Mouse (Mus musculus) embryonic facial prominence, embryonic 12.5 days (tissue): ENCODE data around the gene Cflar. TPM values are rescaled to one million over a fixed set of nuclear protein-coding genes. Genes with fewer than 3 reads are reported as not detected.
A peak's percentile ranks its signal among the peaks of the same experiment; 100 is the strongest.

Experiments used
- ATAC-seq: fragments of 200-750 bp; cut with Nextera tagmentation; 2 replicates; pipeline ENCODE4 v1.8.0; 2017; ENCODE audit not compliant: insufficient number of reproducible peaks, insufficient read depth, low FRiP score, low TSS enrichment
- H3K27ac ChIP-seq: fragments of 300-500 bp; sonication (generic); 2 replicates; pipeline ENCODE4 v1.5.1; 2016; ENCODE audit warnings: mild to moderate bottlenecking
- H3K27me3 ChIP-seq: fragments of 300-500 bp; sonication (generic); 2 replicates; pipeline ENCODE4 v1.6.1; 2016; ENCODE audit warnings: mild to moderate bottlenecking, moderate library complexity
- H3K36me3 ChIP-seq: fragments of 300-500 bp; sonication (generic); 2 replicates; pipeline ENCODE4 v1.6.1; 2016; ENCODE audit warnings: mild to moderate bottlenecking
- H3K4me1 ChIP-seq: fragments of 300-500 bp; sonication (generic); 2 replicates; pipeline ENCODE4 v1.6.1; 2016
- H3K4me2 ChIP-seq: fragments of 300-500 bp; sonication (generic); replicated peaks from 2 replicates; pipeline ENCODE4 v1.6.1; 2016; ENCODE audit warnings: mild to moderate bottlenecking, moderate library complexity
- H3K4me3 ChIP-seq: fragments of 300-500 bp; sonication (generic); 2 replicates; pipeline ENCODE4 v1.5.1; 2016; ENCODE audit warnings: mild to moderate bottlenecking
- H3K9ac ChIP-seq: fragments of 300-500 bp; sonication (generic); 2 replicates; pipeline ENCODE4 v1.6.1; 2016; ENCODE audit warnings: mild to moderate bottlenecking, moderate library complexity
- H3K9me3 ChIP-seq: fragments of 300-500 bp; sonication (generic); 2 replicates; pipeline ENCODE4 v1.6.1; 2016; ENCODE audit warnings: mild to moderate bottlenecking, moderate library complexity
- WGBS: fragments of 180-500 bp; shearing (Covaris S2); methylation state at CpG from one replicate; pipeline ENCODE4 v1.1.7; 2016; 5-methylcytosine and 5-hydroxymethylcytosine counted together
- polyA plus RNA-seq: library from polyadenylated mRNA; unstranded; fragments of >200 nt; fragmentation: Nextera tagmentation; extraction: Ambion mirVana; gene quantifications from 2 replicates; pipeline ENCODE4 v1.2.1, GENCODE M21; 2016

The Cflar gene
- polyA plus RNA-seq, 1 experiment from 2014 or later, result 34.9 TPM

- no peak overlapping the region for H3K4me2 ChIP-seq
- no peaks in the 10 kb centered on the region for H3K36me3 ChIP-seq
- no peak overlapping the region for H3K9ac ChIP-seq
- H3K4me3 ChIP-seq, result no peak overlapping the region
- H3K9me3 ChIP-seq, result no peaks in the 10 kb centered on the region
- no peak for ATAC-seq
- no peak overlapping the region for H3K27ac ChIP-seq
- H3K4me1 ChIP-seq, result no peaks in the 10 kb centered on the region
- WGBS, result 26% methylated on average over 7 of the region's 7 CpGs
- no peaks in the 10 kb centered on the region for H3K27me3 ChIP-seq
These were observed 58.9 kb downstream of the Cflar start for GRCm38 (mm10) chr1:58770111-58770720.

DNA sequence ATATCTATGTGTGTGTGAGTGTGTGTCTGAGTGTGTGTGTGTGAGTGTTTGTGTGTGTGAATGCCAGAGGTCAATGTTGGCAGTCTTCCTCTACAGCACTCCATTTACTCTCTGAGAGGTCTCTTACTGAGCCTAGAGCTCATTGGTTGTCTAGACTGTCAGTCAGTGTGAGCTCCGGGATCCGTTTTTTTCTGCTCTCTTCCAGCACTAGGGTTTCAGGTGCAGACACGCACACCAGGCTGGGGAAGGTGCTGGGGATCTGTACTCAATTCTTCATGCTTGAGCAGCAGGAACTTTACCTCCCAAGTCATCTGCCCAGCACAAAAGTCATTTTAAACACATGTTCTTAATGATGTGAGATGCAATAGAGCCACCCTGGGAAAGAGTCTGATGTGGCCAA lies 60.8 kb downstream of the Cflar start:
- Histone ChIP-seq H3K4me2 (no peak overlapping the region), H3K27me3 (no peaks in the 10 kb centered on the region), H3K9ac (no peak overlapping the region), H3K36me3 (no peaks in the 10 kb centered on the region), H3K4me1 (no peaks in the 10 kb centered on the region), H3K9me3 (no peaks in the 10 kb centered on the region), H3K27ac (no peak overlapping the region), H3K4me3 (no peak overlapping the region)
- ATAC-seq, result 0 out of 2 replicates have a peak, but pooled peaks have one; percentile 22
- WGBS, result 56% methylated on average over 3 of the region's 3 CpGs

DNA sequence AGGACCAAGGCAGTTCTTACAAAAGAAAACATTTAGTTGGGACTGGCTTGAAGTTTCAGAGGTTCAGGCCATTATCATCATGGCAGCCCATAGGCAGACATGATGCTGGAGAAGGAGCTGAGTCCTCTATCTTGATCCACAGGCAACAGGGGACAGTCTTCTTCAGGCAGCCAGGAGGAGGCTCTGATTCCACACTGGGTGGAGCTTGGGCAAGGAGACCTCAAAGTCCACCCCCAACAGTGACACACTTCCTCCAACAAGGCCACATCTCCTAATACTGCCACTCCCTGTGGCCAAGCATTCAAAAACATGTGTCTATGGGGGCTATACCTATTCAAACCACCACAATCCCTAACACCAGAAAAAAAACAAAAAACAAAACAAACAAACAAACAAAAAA lies 62.0 kb downstream of the Cflar start:
- H3K36me3 ChIP-seq, result no peaks in the 10 kb centered on the region
- H3K4me2 ChIP-seq, result no peak overlapping the region
- H3K9me3 ChIP-seq, result no peaks in the 10 kb centered on the region
- no peaks in the 10 kb centered on the region for H3K27me3 ChIP-seq
- no peak overlapping the region for H3K27ac ChIP-seq
- H3K4me1 ChIP-seq, result no peaks in the 10 kb centered on the region
- no peak overlapping the region for H3K4me3 ChIP-seq
- no peak overlapping the region for H3K9ac ChIP-seq
- no peak for ATAC-seq

GRCm38 (mm10) chr1:58773905-58774304 lies 62.6 kb downstream of the Cflar start:
- no peaks in the 10 kb centered on the region for H3K9me3 ChIP-seq
- no peak overlapping the region for H3K9ac ChIP-seq
- H3K27me3 ChIP-seq, result no peaks in the 10 kb centered on the region
- ATAC-seq, result no peak
- no peaks in the 10 kb centered on the region for H3K4me1 ChIP-seq
- no peaks in the 10 kb centered on the region for H3K36me3 ChIP-seq
- no peak overlapping the region for H3K4me2 ChIP-seq
- WGBS, result 67% methylated on average over 2 of the region's 2 CpGs
- no peak overlapping the region for H3K27ac ChIP-seq
- H3K4me3 ChIP-seq, result no peak overlapping the region

GRCm38 (mm10) chr1:58775361-58775760 lies 64.1 kb downstream of the Cflar start:
- H3K4me3 ChIP-seq, result no peak overlapping the region
- no peak overlapping the region for H3K4me2 ChIP-seq
- H3K27me3 ChIP-seq, result no peaks in the 10 kb centered on the region
- no peak overlapping the region for H3K27ac ChIP-seq
- 95% methylated on average over 5 of the region's 5 CpGs for WGBS
- no peak overlapping the region for H3K9ac ChIP-seq
- no peak for ATAC-seq
- no peaks in the 10 kb centered on the region for H3K9me3 ChIP-seq
- no peaks in the 10 kb centered on the region for H3K4me1 ChIP-seq
- no peaks in the 10 kb centered on the region for H3K36me3 ChIP-seq

DNA sequence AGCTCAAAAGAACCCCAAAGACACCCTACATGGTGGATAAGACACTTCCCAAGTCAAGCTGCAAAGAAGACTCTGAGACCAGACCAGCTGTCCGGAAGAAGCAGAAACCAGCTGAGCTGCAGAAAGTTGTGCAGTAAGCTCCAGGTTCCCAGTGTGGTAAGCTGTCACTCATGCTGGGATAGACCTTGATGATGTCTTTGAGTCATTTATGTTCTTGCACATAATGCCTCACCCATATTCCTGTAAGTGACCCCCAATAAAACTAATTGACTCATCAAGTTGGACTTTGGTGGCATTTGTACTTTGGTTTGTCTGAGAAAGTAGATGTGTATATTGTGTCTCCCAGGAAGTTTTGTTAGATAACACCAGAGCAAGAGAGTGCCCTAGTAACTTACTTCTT lies 66.3 kb downstream of the Cflar start:
- no peak overlapping the region for H3K27ac ChIP-seq
- no peaks in the 10 kb centered on the region for H3K27me3 ChIP-seq
- WGBS, result 92% methylated on average over 1 of the region's 1 CpGs
- H3K4me2 ChIP-seq, result no peak overlapping the region
- no peaks in the 10 kb centered on the region for H3K4me1 ChIP-seq
- no peak overlapping the region for H3K4me3 ChIP-seq
- no peak for ATAC-seq
- no peak overlapping the region for H3K9ac ChIP-seq
- no peaks in the 10 kb centered on the region for H3K36me3 ChIP-seq
- no peaks in the 10 kb centered on the region for H3K9me3 ChIP-seq

DNA sequence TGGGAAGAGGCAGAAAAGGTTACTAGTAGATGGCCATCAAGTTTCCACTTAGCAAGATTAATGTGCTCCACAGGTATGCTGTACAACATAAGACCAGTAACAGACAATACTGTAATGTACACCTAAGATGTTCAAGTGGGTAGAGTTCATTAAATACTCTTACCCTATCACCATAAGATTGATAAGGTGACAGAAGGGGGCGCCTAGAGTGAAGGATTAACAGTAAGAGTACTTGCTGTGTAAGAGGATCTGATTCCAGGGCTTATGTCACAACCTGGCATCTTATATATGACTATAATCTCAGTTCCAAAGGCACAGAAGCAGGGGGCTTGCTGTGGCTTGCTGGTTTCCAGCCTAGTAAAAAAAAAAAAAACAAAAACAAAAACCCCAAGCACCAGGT lies 66.9 kb downstream of the Cflar start:
- H3K4me3 ChIP-seq, result no peak overlapping the region
- ATAC-seq, result no peak
- no peak overlapping the region for H3K4me2 ChIP-seq
- WGBS, result 14% methylated on average over 1 of the region's 1 CpGs
- H3K36me3 ChIP-seq, result no peaks in the 10 kb centered on the region
- no peaks in the 10 kb centered on the region for H3K27me3 ChIP-seq
- no peaks in the 10 kb centered on the region for H3K9me3 ChIP-seq
- H3K9ac ChIP-seq, result no peak overlapping the region
- no peak overlapping the region for H3K27ac ChIP-seq
- no peaks in the 10 kb centered on the region for H3K4me1 ChIP-seq

DNA sequence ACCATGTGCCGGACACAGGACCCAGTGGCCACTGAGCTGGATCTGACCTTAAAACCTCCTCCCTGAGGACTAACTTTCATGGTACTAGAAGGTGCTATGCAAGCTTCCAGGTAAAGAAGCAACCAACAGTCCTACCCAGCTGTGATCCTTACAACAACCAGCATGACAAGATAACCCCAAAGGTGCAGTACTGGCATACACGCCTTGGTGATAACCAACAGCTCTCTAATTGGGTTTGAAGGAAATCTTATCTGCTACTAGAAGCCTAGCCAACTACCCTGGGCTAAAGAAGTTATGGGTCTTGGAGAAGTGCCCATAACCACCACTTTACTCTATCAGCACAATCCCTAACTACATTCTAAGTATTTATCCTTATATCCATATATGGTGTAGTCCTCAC lies 75.0 kb downstream of the Cflar start:
- Histone ChIP-seq H3K9me3 (no peaks in the 10 kb centered on the region), H3K9ac (no peak overlapping the region), H3K27me3 (no peaks in the 10 kb centered on the region), H3K36me3 (no peaks in the 10 kb centered on the region), H3K4me1 (no peaks in the 10 kb centered on the region), H3K4me2 (no peak overlapping the region), H3K27ac (no peak overlapping the region), H3K4me3 (no peak overlapping the region)
- WGBS, result 95% methylated on average over 2 of the region's 2 CpGs
- ATAC-seq, result no peak

GRCm38 (mm10) chr1:58788410-58788809 lies 77.1 kb downstream of the Cflar start:
- Histone ChIP-seq H3K36me3 (no peaks in the 10 kb centered on the region), H3K4me3 (no peak overlapping the region), H3K9me3 (no peaks in the 10 kb centered on the region), H3K4me1 (no peaks in the 10 kb centered on the region), H3K9ac (no peak overlapping the region), H3K27ac (no peak overlapping the region), H3K27me3 (no peaks in the 10 kb centered on the region), H3K4me2 (no peak overlapping the region)
- ATAC-seq, result no peak
- 97% methylated on average over 4 of the region's 4 CpGs for WGBS

DNA sequence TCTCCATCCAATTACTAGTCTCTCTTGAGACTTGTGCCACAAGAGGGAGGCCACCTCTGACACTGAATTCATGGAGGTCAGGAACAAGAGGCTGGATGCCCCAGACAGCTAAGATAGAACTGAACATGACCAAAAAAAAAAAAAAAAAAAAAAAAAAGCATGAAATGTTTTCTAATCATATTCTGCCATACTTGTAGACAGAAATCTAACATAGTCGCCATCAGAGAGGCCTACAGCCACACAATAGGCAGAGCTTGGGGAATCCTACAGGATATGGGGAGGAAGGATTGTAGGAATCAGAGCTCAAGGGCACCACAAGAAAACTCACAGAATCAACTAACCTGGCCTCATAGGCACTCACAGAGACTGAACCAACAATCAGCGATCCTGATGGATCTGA lies 83.4 kb downstream of the Cflar start:
- Histone ChIP-seq H3K9ac (peak overlapping the region; percentile 74; the same call in 1 of the 2 replicates), H3K4me2 (peak overlapping the region; percentile 71), H3K36me3 (0 out of 2 replicates have a peak, but pooled peaks cover 7% of the 10 kb centered on the region), H3K27ac (peak overlapping the region; percentile 55; the same call in 1 of the 2 replicates), H3K4me1 (peaks cover 3% of the 10 kb centered on the region; the same call in 1 of the 2 replicates), H3K27me3 (no peaks in the 10 kb centered on the region), H3K9me3 (no peaks in the 10 kb centered on the region), H3K4me3 (peak overlapping the region; percentile 55; the same call in 1 of the 2 replicates)
- WGBS, result 51% methylated on average over 2 of the region's 2 CpGs
- no peak for ATAC-seq

DNA sequence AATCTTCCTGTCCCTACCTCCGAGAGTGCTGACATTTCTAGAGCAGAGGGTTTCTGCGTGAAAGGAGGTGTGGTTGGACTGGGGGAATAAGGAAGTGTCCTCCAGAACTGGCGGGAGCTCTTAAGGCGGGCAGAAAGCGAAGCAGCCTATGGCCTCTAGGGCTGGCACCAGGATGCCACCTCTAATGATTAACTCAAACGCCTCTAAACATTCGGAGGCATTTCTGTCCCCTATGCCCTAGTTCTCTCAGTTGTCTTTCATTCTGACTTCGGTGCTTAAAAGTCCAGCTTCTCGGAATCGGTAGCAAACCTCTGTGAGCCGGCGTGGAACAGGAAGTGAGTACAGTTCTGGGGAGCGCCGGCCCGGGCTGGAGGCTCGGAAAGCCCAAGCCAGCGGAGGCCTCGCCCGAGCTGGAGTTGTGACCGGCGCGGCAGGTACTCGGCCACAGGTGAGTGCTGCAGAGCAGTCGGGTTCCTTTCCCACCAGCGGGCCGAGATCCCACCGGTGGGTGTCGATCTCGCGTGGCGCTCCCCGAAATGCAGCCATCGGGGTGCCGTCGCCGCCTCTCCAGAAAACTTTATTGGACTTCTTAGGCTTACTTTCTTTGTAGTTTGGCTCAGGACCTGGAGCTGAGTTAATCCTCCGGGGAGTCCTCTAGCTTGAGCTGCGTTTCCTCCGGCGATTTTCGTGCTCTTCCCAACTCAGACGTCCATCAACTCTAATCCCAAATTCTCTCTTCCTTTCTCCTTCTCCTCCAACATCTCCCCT lies 84.2 kb downstream of the Cflar start, which contains the start of gene Casp8:
Casp8 (plus strand) TSS at position 84 of the 768 bp plus-strand sequence.
- Histone ChIP-seq H3K9ac (peak within 1 kb of the TSS; percentile 74), H3K4me3 (peak within 1 kb of the TSS; percentile 55), H3K4me1 (peaks cover 3% of the 10 kb centered on the region; the same call in 1 of the 2 replicates), H3K27me3 (no peaks in the 10 kb centered on the region), H3K4me2 (peak within 1 kb of the TSS; percentile 71), H3K9me3 (no peaks in the 10 kb centered on the region), H3K27ac (peak within 1 kb of the TSS; percentile 55), H3K36me3 (0 out of 2 replicates have a peak, but pooled peaks cover 7% of the 10 kb centered on the region)
- ATAC-seq, result no peak
- 1% methylated on average over 42 of the region's 42 CpGs for WGBS

DNA sequence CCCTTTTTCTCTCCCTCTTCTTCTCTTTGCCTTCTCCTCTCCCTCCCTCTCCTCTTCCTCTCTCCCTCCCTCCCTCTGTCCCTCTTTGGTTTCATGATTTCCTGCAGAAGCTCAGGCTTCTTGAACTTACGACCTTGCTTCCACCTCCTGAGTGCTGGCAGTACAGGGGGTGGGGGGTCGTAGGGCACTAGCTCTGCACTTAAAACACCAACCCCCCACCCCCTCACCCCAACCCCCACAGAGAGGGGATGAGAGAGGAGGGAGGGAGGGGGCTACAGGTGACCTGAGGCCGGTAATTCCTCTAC lies 84.7 kb downstream of the Cflar start:
- Histone ChIP-seq H3K4me2 (peak overlapping the region; percentile 71), H3K9me3 (no peaks in the 10 kb centered on the region), H3K9ac (peak overlapping the region; percentile 74), H3K27me3 (no peaks in the 10 kb centered on the region), H3K4me3 (peak overlapping the region; percentile 55), H3K36me3 (0 out of 2 replicates have a peak, but pooled peaks cover 7% of the 10 kb centered on the region), H3K4me1 (peaks cover 3% of the 10 kb centered on the region; the same call in 1 of the 2 replicates), H3K27ac (peak overlapping the region; percentile 55; the same call in 1 of the 2 replicates)
- ATAC-seq, result no peak
- WGBS, result 0% methylated on average over 3 of the region's 3 CpGs
